Mouse (Mus musculus) CD4-positive, CD25-positive, alpha-beta regulatory T cell (primary cell): ENCODE data around the gene Aspscr1. TPM values are rescaled to one million over a fixed set of nuclear protein-coding genes. Genes with fewer than 3 reads are reported as not detected.

ENCODE experiments used
- polyA plus RNA-seq: library from polyadenylated mRNA; unstranded; fragments of 100-300 nt; shearing (Covaris generic); gene quantifications from one replicate; pipeline ENCODE4 v1.2.1, GENCODE M21; 2017

Gene Aspscr1
- 178 TPM for polyA plus RNA-seq

GRCm38 (mm10) chr11:120672687-120673593, at the start of gene Aspscr1:
TSS of gene Aspscr1 (plus strand) at chr11:120672973.

GRCm38 (mm10) chr11:120625152-120625775, 47.5 kb upstream of the Aspscr1 start, which contains the start of gene Sirt7:
TSS of gene Sirt7 (minus strand) at chr11:120625240.

GRCm38 (mm10) chr11:120633520-120634343, 39.0 kb upstream of the Aspscr1 start, which contains the start of gene Mafg:
TSS of gene Mafg (minus strand) at chr11:120633600.

GRCm38 (mm10) chr11:120643601-120643987, 29.2 kb upstream of the Aspscr1 start, which contains the start of gene Pycr1:
TSS of gene Pycr1 (minus strand) at chr11:120643769.

GRCm38 (mm10) chr11:120648001-120648476, 24.7 kb upstream of the Aspscr1 start, which contains the start of gene Myadml2:
TSS of gene Myadml2 (minus strand) at chr11:120648158.

GRCm38 (mm10) chr11:120661076-120661460, 11.7 kb upstream of the Aspscr1 start, which contains the start of gene Notum:
TSS of gene Notum (minus strand) at chr11:120661175.

GRCm38 (mm10) chr11:120713580-120714518, 41.1 kb downstream of the Aspscr1 start, which contains the start of the genes Cenpx and Lrrc45:
TSS of gene Cenpx (minus strand) at chr11:120713738.
TSS of gene Lrrc45 (plus strand) at chr11:120713925.

GRCm38 (mm10) chr11:120721124-120722066, 48.6 kb downstream of the Aspscr1 start, which contains the start of gene Rac3:
TSS of gene Rac3 (plus strand) at chr11:120721470.

GRCm38 (mm10) chr11:120727169-120727527, 54.4 kb downstream of the Aspscr1 start, which contains the start of gene Dcxr:
TSS of gene Dcxr (minus strand) at chr11:120727281.

GRCm38 (mm10) chr11:120731858-120732680, 59.3 kb downstream of the Aspscr1 start, which contains the start of gene Cbr2:
TSS of gene Cbr2 (minus strand) at chr11:120732114.

Other genes with a start within 250 kb of the Aspscr1 start
- 54.4 TPM for gene Nploc4, start 235.3 kb upstream of the Aspscr1 start, polyA plus RNA-seq
- not detected for gene Tspan10, start 230.3 kb upstream of the Aspscr1 start, polyA plus RNA-seq
- 0.35 TPM for gene Pde6g, start 219.5 kb upstream of the Aspscr1 start, polyA plus RNA-seq
- 14.6 TPM for gene Oxld1, start 214.9 kb upstream of the Aspscr1 start, polyA plus RNA-seq
- 50.7 TPM for gene Ccdc137, start 214.9 kb upstream of the Aspscr1 start, polyA plus RNA-seq
- gene Arl16, start 205.4 kb upstream of the Aspscr1 start, polyA plus RNA-seq, result 36.3 TPM
- gene Mrpl12, start 188.4 kb upstream of the Aspscr1 start, polyA plus RNA-seq, result 70.7 TPM
- gene Slc25a10, start 181.1 kb upstream of the Aspscr1 start, polyA plus RNA-seq, result 8.9 TPM
- not detected for gene Gcgr, start 142.3 kb upstream of the Aspscr1 start, polyA plus RNA-seq
- 144 TPM for gene Mcrip1, start 123.2 kb upstream of the Aspscr1 start, polyA plus RNA-seq
- not detected for gene Ppp1r27, start 121.8 kb upstream of the Aspscr1 start, polyA plus RNA-seq
- gene P4hb, start 99.7 kb upstream of the Aspscr1 start, polyA plus RNA-seq, result 244 TPM
- 800 TPM for gene Arhgdia, start 91.3 kb upstream of the Aspscr1 start, polyA plus RNA-seq
- gene Alyref, start 74.6 kb upstream of the Aspscr1 start, polyA plus RNA-seq, result 327 TPM
- 115 TPM for gene Anapc11, start 74.6 kb upstream of the Aspscr1 start, polyA plus RNA-seq
- gene Npb, start 64.5 kb upstream of the Aspscr1 start, polyA plus RNA-seq, result 1.2 TPM
- gene Pcyt2, start 55.0 kb upstream of the Aspscr1 start, polyA plus RNA-seq, result 159 TPM
- gene Sirt7, start 47.7 kb upstream of the Aspscr1 start, polyA plus RNA-seq, result 300 TPM
- 17.6 TPM for gene Mafg, start 39.4 kb upstream of the Aspscr1 start, polyA plus RNA-seq
- gene Pycr1, start 29.2 kb upstream of the Aspscr1 start, polyA plus RNA-seq, result 1.2 TPM
- 0.41 TPM for gene Myadml2, start 24.8 kb upstream of the Aspscr1 start, polyA plus RNA-seq
- not detected for gene Notum, start 11.8 kb upstream of the Aspscr1 start, polyA plus RNA-seq
- 114 TPM for gene Cenpx, start 40.8 kb downstream of the Aspscr1 start, polyA plus RNA-seq
- gene Lrrc45, start 41.0 kb downstream of the Aspscr1 start, polyA plus RNA-seq, result 67.6 TPM
- gene Rac3, start 48.5 kb downstream of the Aspscr1 start, polyA plus RNA-seq, result 1.8 TPM
- 14.3 TPM for gene Dcxr, start 54.3 kb downstream of the Aspscr1 start, polyA plus RNA-seq
- 0.59 TPM for gene Cbr2, start 59.1 kb downstream of the Aspscr1 start, polyA plus RNA-seq
- 29.4 TPM for gene Hmga1b, start 89.8 kb downstream of the Aspscr1 start, polyA plus RNA-seq
- 39.3 TPM for gene Rfng, start 111.2 kb downstream of the Aspscr1 start, polyA plus RNA-seq
- 159 TPM for gene Gps1, start 111.3 kb downstream of the Aspscr1 start, polyA plus RNA-seq
- 83.8 TPM for gene Dus1l, start 123.4 kb downstream of the Aspscr1 start, polyA plus RNA-seq
- gene Fasn, start 151.6 kb downstream of the Aspscr1 start, polyA plus RNA-seq, result 45.8 TPM